Mouse (Mus musculus) midbrain, embryonic 12.5 days (tissue): Measurements from ENCODE around the gene Aqp5. TPM values are rescaled to one million over a fixed set of nuclear protein-coding genes. Genes with fewer than 3 reads are reported as not detected.
A peak's percentile ranks its signal among the peaks of the same experiment; 100 is the strongest.

Experiments used
- ATAC-seq: fragments of 200-750 bp; cut with Nextera tagmentation; 2 replicates; pipeline ENCODE4 v1.8.0; 2017; ENCODE audit warnings: low read depth, moderate TSS enrichment, moderate library complexity; ENCODE audit not compliant: low FRiP score
- H3K27ac ChIP-seq: fragments of 300-500 bp; sonication (generic); replicated peaks from 2 replicates; pipeline ENCODE4 v1.5.1; 2016; ENCODE audit warnings: mild to moderate bottlenecking
- H3K27me3 ChIP-seq: fragments of 300-500 bp; sonication (generic); 2 replicates; pipeline ENCODE4 v1.6.1; 2016; ENCODE audit warnings: mild to moderate bottlenecking
- H3K36me3 ChIP-seq: fragments of 300-500 bp; sonication (generic); 2 replicates; pipeline ENCODE4 v1.6.1; 2016
- H3K4me1 ChIP-seq: fragments of 300-500 bp; sonication (generic); 2 replicates; pipeline ENCODE4 v1.6.1; 2016
- H3K4me2 ChIP-seq: fragments of 300-500 bp; sonication (generic); replicated peaks from 2 replicates; pipeline ENCODE4 v1.6.1; 2016; ENCODE audit warnings: mild to moderate bottlenecking, moderate library complexity
- H3K4me3 ChIP-seq: fragments of 300-500 bp; sonication (generic); 2 replicates; pipeline ENCODE4 v1.5.1; 2016; ENCODE audit warnings: mild to moderate bottlenecking
- H3K9ac ChIP-seq: fragments of 300-500 bp; sonication (generic); replicated peaks from 2 replicates; pipeline ENCODE4 v1.6.1; 2016; ENCODE audit warnings: mild to moderate bottlenecking, moderate library complexity
- H3K9me3 ChIP-seq: fragments of 300-500 bp; sonication (generic); 2 replicates; pipeline ENCODE4 v1.6.1; 2016; ENCODE audit warnings: mild to moderate bottlenecking
- WGBS: fragments of 180-500 bp; shearing (Covaris S2); methylation state at CpG from one replicate; pipeline ENCODE4 v1.1.7; 2016; 5-methylcytosine and 5-hydroxymethylcytosine counted together
- polyA plus RNA-seq: library from polyadenylated mRNA; unstranded; fragments of >200 nt; fragmentation: Nextera tagmentation; extraction: Ambion mirVana; gene quantifications from 2 replicates; pipeline ENCODE4 v1.2.1, GENCODE M21; 2016

The Aqp5 gene
- polyA plus RNA-seq, 1 experiment from 2014 or later = 0.50 TPM

DNA sequence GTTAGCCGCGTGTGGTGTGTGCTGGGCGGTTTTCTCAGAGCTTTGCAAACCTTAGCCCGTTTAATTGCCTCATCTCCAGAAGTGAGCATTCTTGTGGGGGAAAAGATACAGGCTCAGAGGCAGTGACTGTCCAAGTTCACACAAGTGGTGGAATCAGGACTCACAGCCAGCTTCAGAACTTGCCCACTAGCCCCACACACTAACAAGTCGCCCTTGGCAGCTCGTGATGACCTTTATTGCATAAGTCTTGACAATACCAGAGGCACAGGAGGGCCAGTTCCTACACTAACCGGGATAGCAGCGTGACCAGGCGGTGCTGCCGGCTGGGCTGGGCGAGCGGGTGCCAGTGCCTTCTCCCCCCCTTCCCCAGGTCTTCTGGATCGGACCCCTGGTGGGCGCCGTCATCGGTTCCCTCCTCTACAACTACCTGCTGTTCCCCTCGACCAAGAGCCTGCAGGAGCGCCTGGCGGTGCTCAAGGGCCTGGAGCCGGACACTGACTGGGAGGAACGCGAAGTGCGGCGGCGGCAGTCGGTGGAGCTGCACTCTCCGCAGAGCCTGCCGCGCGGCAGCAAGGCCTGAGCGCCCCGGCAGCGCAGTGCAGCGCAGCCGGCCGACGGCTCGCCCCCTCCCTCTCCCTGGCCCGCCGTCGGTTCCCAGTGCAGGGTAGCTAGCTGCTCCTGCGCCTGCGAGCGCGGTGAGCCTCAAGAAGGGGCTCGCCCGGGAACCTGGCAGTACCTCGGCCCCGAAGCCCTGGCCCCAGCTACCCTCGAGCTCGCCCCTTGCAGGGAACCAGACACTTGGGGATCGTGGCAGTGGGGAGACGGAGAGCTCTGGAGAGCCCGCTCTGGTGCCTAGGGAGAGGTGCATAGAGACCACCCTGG lies 6.9 kb upstream of the Aqp5 start:
- H3K27ac ChIP-seq = no peak overlapping the region
- peak overlapping the region; percentile 37 for H3K4me3 ChIP-seq
- peaks cover 91% of the 10 kb centered on the region for H3K27me3 ChIP-seq
- H3K4me2 ChIP-seq = peak overlapping the region; percentile 56
- H3K9me3 ChIP-seq = no peaks in the 10 kb centered on the region
- 3% methylated on average over 51 of the region's 54 CpGs for WGBS
- peak; percentile 60; the same call in 1 of the 2 replicates for ATAC-seq
- peak overlapping the region; percentile 47 for H3K9ac ChIP-seq
- H3K36me3 ChIP-seq = no peaks in the 10 kb centered on the region
- peaks cover 21% of the 10 kb centered on the region for H3K4me1 ChIP-seq

DNA sequence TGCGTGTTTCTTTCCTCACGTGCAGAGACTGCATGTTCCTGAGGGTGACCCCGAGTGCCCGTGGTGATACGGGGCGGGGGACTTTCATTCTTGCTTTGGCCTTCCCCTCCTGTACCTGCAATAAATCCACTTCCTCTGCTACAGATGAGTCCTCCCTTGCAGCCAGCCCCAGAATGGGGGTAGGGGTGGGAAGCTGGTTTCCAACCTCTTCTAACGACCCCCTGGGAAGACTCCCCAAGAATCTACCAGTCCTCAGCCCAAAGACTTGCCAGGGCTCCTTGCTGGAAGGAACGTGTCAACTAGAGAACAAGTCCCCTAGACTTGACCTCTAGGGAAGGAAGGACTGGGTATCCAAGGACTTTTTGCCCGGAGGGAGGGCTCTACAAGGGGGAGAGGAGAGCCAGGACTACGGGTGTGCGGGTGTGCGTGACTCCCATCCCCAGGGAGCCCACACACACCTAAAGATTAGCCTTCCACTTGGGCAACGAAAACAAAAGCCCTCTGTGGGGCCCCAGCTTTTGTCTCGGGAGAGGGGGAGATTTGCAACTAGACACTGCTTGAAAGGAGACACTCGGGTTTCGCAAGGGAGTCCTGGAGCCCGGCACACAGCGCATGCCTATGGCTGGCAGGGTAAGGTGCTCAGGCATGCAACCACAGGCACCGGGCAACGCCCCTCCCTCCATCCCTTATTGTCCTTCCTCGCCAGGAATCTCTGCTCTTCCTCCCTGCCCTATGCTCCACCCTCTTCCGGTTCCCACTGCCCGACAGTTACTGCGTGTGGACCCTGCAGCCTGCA lies 6.0 kb upstream of the Aqp5 start:
- peaks cover 98% of the 10 kb centered on the region for H3K27me3 ChIP-seq
- no peak overlapping the region for H3K27ac ChIP-seq
- H3K4me2 ChIP-seq = peak overlapping the region; percentile 56
- no peaks in the 10 kb centered on the region for H3K36me3 ChIP-seq
- H3K9ac ChIP-seq = peak overlapping the region; percentile 0; the same call in 1 of the 2 replicates
- ATAC-seq = peak; percentile 52; the same call in 1 of the 2 replicates
- no peaks in the 10 kb centered on the region for H3K9me3 ChIP-seq
- WGBS = 2% methylated on average over 23 of the region's 24 CpGs
- peak overlapping the region; percentile 37 for H3K4me3 ChIP-seq
- H3K4me1 ChIP-seq = peaks cover 21% of the 10 kb centered on the region

DNA sequence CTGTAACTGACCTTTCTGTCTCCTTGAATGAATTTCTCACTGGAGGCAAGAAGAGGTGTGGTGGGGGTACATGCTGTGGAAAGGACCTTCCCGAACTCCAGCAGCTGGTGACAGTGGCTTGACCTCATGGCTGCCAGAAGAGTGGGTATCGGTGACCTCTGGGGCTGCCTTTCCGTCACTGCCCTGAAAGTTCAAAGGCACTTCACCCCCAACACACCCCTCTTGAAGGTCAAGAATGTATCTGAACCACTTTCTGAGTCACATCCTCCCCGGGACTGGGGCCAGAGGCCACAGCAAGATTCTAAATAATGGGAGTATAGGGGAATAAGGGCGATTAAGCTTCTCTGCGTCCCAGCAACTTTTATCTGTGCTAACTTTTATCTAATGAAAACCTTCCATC lies 4.8 kb upstream of the Aqp5 start:
- peaks cover 26% of the 10 kb centered on the region for H3K4me1 ChIP-seq
- peaks cover 98% of the 10 kb centered on the region for H3K27me3 ChIP-seq
- H3K4me2 ChIP-seq = no peak overlapping the region
- no peaks in the 10 kb centered on the region for H3K9me3 ChIP-seq
- 62% methylated on average over 6 of the region's 6 CpGs for WGBS
- no peak overlapping the region for H3K4me3 ChIP-seq
- no peaks in the 10 kb centered on the region for H3K36me3 ChIP-seq
- H3K27ac ChIP-seq = no peak overlapping the region
- ATAC-seq = no peak
- no peak overlapping the region for H3K9ac ChIP-seq

DNA sequence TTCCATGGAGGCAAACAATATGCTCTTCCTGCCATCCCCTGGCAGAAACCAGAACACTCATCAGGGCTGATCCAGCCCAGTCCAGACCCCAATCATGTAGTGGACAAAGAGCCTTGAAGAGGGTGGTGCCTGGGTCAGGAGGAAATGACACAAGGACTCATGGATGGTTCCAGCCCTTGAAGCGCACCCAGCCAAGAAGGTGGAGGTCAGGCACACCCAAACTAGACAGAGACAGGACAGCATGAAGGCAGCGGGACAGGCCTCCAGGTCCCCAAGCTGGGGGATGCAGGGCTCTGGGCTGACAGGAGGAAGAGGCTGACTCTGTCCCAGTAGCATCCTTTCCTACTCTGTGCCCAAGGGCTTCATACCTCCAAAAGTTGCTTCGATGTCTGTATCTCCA lies 4.1 kb upstream of the Aqp5 start:
- Histone ChIP-seq H3K27me3 (peaks cover 98% of the 10 kb centered on the region), H3K4me2 (no peak overlapping the region), H3K27ac (no peak overlapping the region), H3K36me3 (no peaks in the 10 kb centered on the region), H3K9ac (no peak overlapping the region), H3K4me1 (peaks cover 30% of the 10 kb centered on the region), H3K4me3 (no peak overlapping the region), H3K9me3 (no peaks in the 10 kb centered on the region)
- no peak for ATAC-seq
- 89% methylated on average over 3 of the region's 3 CpGs for WGBS

DNA sequence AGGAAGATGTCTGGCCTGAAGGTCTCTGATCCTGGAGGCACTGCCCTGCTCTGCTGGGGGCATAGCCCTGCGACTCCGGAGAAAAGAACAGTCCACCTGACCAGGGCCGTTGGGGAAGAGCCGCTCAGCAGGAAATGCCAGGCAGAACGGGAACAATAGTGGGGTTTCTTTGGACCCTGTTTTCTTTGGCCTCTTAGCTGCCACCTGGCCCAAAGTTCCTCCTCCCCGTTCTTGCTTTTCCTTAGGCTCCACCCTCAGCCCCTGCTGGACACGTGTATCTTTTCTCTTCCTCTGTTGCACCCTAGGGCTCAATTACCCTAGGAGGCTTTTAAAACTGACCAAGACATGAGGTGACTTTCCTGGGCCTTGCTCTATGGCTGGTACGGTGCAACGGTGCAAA lies 1.3 kb upstream of the Aqp5 start:
- Histone ChIP-seq H3K4me2 (no peak overlapping the region), H3K9ac (no peak overlapping the region), H3K4me3 (no peak overlapping the region), H3K36me3 (no peaks in the 10 kb centered on the region), H3K27ac (no peak overlapping the region), H3K4me1 (peaks cover 20% of the 10 kb centered on the region), H3K27me3 (peaks cover 100% of the 10 kb centered on the region), H3K9me3 (no peaks in the 10 kb centered on the region)
- WGBS = 5% methylated on average over 9 of the region's 9 CpGs
- ATAC-seq = no peak

DNA sequence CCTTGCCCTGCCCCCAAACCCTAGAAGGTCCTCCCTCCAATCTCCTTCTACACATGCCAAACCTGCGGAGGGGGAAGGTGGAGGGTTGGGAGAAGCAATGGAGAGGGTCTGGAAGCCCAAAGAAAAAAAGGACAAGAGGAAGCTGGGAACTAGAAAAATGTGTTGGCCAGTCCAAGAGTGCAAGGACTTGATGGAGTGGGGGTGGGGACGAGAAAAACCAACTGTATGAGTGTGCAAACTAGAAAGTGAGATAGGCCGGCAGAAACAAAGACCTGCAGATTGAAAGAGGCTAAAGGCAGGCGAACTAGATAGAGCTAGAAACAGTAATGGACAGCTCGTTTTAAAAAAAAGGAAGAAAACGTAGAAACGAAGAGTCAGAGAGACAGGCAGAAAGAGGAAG lies 878 bp upstream of the Aqp5 start:
- H3K9me3 ChIP-seq = no peaks in the 10 kb centered on the region
- H3K4me1 ChIP-seq = peaks cover 15% of the 10 kb centered on the region
- no peak for ATAC-seq
- peaks cover 100% of the 10 kb centered on the region for H3K27me3 ChIP-seq
- no peak overlapping the region for H3K9ac ChIP-seq
- no peak overlapping the region for H3K4me2 ChIP-seq
- 13% methylated on average over 7 of the region's 7 CpGs for WGBS
- no peaks in the 10 kb centered on the region for H3K36me3 ChIP-seq
- H3K4me3 ChIP-seq = no peak overlapping the region
- H3K27ac ChIP-seq = no peak overlapping the region

DNA sequence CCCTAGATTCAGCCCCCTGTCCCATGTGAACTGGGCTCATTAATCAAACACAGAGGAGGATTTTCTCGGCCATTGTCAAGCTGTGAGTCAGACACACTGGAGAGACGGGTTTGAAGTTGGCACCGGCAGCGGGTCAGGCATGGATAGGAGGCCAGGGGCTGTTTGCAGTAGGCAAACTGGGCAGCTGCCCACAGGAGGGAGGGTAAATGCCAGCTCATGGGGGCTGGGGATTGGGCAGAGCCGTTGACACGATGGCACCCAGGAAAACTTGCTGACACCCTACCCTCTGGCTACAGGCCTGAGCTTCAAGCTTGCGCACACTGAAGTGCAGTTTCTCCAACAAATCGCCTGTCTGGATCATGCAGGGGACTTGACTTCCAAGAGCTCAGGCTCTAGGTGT lies 1.6 kb downstream of the Aqp5 start:
- Histone ChIP-seq H3K4me1 (peaks cover 14% of the 10 kb centered on the region; the same call in 1 of the 2 replicates), H3K9ac (no peak overlapping the region), H3K27me3 (peaks cover 92% of the 10 kb centered on the region), H3K4me2 (no peak overlapping the region), H3K36me3 (no peaks in the 10 kb centered on the region), H3K9me3 (no peaks in the 10 kb centered on the region), H3K4me3 (no peak overlapping the region), H3K27ac (no peak overlapping the region)
- ATAC-seq = no peak
- 71% methylated on average over 8 of the region's 8 CpGs for WGBS

DNA sequence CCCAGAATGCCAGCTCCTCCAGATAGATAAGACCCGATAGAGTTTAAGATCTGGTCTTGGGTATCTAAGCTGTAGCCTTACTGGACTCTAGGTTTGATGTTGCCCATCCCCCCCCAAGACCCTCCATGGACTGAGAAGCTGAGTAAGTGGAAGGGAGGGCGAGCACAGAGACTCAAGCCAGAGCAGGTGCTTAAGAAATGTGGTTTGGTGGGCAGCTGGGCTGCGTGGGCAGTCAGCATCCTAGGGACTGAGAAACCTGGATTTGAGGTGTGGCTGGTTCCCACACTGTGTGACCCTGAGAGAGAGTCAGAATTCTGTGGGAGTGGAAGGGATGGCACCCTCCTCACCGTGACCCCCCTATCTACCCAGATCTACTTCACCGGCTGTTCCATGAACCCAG lies 2.3 kb downstream of the Aqp5 start:
- Histone ChIP-seq H3K36me3 (no peaks in the 10 kb centered on the region), H3K9me3 (no peaks in the 10 kb centered on the region), H3K4me3 (no peak overlapping the region), H3K4me2 (no peak overlapping the region), H3K4me1 (peaks cover 14% of the 10 kb centered on the region; the same call in 1 of the 2 replicates), H3K9ac (no peak overlapping the region), H3K27me3 (peaks cover 88% of the 10 kb centered on the region), H3K27ac (no peak overlapping the region)
- no peak for ATAC-seq
- WGBS = 87% methylated on average over 5 of the region's 5 CpGs

DNA sequence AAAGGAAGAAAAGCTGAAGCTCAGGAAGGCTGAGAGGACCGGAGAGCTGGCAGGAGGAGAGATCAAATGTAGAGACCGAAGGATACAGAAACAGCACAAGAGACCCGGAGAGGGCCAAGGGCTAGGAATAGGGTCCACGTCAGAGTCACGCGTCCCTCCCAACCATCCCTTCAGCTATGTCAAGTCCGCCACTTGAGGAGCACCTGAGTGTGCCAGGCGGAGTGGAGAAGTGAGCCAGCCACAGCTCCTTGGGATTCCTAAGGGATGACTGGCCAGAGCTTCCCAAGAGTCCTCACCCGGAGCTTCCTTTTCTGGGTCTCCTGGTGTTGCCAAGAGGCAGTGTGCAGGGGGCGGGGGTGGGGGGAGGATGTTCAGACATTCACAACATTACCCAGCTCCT lies 4.4 kb downstream of the Aqp5 start:
- no peaks in the 10 kb centered on the region for H3K9me3 ChIP-seq
- no peak overlapping the region for H3K4me3 ChIP-seq
- H3K9ac ChIP-seq = no peak overlapping the region
- H3K27ac ChIP-seq = no peak overlapping the region
- 78% methylated on average over 10 of the region's 10 CpGs for WGBS
- H3K27me3 ChIP-seq = peaks cover 74% of the 10 kb centered on the region
- H3K36me3 ChIP-seq = no peaks in the 10 kb centered on the region
- H3K4me1 ChIP-seq = peaks cover 22% of the 10 kb centered on the region
- no peak overlapping the region for H3K4me2 ChIP-seq
- no peak for ATAC-seq

DNA sequence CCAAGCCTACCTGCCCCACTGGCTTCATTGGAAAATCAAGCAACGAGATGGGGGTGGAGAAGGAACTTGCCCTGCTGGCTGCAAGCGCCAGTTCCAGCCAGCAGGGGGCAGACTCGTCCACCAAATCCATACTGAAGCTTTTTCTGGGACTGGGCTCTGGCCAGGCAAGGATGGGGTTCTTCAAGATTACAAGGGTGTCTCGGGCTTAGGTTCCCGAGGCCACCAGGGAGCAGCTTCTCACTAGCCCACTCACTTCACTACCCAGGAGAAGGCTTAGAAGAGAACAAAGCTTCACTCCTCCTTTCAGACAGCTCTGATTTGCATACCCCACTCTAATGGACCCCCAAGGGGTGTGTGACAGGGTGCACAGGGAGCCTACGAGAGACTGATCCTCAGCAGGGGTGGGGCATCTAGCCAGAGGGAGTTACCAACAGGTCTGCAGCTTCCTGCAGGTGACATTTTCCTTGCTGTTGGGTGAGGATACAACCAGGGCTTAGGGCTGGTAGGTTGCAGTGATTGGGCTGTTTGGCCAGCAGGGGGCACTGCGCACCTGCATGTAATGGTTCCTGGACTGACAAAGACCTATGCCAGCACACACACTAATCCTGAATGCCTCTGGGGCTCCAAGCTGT lies 5.6 kb downstream of the Aqp5 start:
- no peak overlapping the region for H3K9ac ChIP-seq
- 2% methylated on average over 7 of the region's 7 CpGs for WGBS
- H3K9me3 ChIP-seq = no peaks in the 10 kb centered on the region
- H3K4me1 ChIP-seq = peaks cover 20% of the 10 kb centered on the region
- peaks cover 69% of the 10 kb centered on the region for H3K27me3 ChIP-seq
- H3K4me3 ChIP-seq = no peak overlapping the region
- peak overlapping the region; percentile 14; the same call in 1 of the 2 replicates for H3K4me2 ChIP-seq
- H3K36me3 ChIP-seq = no peaks in the 10 kb centered on the region
- no peak overlapping the region for H3K27ac ChIP-seq
- ATAC-seq = peak; percentile 84

DNA sequence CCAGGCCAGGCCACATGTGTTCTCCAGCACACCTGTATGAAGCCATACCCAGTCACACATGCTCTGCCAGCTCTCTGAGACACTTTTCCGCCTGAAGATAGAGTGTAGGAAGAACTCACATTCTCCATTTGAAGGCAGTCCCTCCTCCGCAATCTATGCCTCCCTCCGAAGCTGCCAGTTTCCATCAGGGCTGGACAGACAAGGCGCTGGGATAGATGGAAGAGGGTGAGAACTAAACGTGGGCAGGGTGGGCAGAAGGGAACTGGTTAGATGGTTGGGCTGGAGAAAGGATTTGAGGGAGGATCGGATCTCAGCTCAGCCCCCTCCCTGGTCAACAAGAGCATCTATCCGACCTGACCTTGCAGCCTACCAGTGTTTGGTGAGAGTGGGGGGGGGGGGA lies 6.3 kb downstream of the Aqp5 start:
- Histone ChIP-seq H3K36me3 (no peaks in the 10 kb centered on the region), H3K4me2 (no peak overlapping the region), H3K9ac (no peak overlapping the region), H3K9me3 (no peaks in the 10 kb centered on the region), H3K27me3 (peaks cover 68% of the 10 kb centered on the region), H3K4me3 (no peak overlapping the region), H3K4me1 (peaks cover 27% of the 10 kb centered on the region), H3K27ac (no peak overlapping the region; the same call in 1 of the 2 replicates)
- 51% methylated on average over 7 of the region's 7 CpGs for WGBS
- ATAC-seq = no peak

DNA sequence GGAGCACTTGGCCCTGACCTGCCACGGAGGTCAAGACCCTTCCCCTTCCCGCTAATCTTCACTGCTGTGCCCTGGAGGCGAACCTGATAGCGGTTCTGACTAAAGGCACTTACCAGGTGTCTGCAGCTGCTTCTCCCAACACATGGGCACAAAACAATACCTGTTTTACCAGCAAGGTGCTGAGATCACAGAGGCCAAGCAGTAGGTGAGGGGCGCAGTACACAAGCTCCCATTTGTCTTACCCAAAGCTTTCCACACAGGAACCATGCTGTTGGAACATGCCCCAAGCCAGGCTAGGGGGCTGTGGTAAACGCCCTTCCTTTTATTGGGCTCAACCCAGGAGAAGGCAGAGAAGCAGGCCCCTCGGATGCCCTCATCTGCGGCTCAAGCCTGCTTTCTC lies 7.0 kb downstream of the Aqp5 start:
- Histone ChIP-seq H3K4me2 (no peak overlapping the region), H3K27me3 (peaks cover 65% of the 10 kb centered on the region), H3K9ac (no peak overlapping the region), H3K36me3 (no peaks in the 10 kb centered on the region), H3K27ac (no peak overlapping the region), H3K9me3 (no peaks in the 10 kb centered on the region), H3K4me3 (no peak overlapping the region), H3K4me1 (peaks cover 32% of the 10 kb centered on the region)
- ATAC-seq = no peak
- 58% methylated on average over 8 of the region's 8 CpGs for WGBS
